Mouse (Mus musculus): ENCODE data around the gene Apopt1.

DNA sequence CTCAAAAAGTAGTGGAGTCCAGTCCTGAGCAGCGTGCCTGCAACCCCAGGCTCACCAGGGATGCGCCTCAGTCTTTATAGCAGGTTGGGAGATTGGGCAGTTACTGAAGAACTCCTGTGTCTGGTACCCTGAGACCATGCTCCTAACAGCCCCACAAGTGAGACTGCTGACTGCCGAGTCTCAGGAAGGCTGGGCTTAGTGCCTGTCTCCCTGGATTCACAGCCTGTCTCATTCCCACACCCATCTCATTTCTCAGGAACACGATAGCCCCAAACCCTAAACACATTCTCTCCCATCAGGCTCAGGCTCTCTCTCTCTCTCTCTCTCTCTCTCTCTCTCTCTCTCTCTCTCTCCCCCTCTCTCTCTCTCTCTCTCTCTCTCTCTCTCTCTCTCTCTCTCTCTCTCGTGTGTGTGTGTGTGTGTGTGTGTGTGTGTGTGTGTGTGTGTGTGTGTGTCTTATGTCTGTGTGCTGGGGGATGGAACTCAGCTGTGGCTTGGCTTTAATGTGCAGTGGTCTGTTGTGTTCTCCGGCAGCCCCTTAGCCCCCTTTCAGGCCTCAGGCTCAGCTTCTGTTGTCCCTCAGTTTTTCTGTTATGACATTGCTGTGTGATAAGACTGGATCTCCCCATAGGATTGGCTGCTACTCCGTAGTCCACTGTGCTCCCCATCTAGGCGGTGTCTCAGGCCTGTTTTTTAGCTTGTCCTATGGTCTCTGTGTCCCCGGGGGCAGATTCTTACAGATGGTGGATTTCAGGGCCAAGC lies 56.9 kb downstream of the Apopt1 start:
- TF ChIP-seq CTCF (IDR thresholded peaks at IDR 0.05; ENCODE audit: low read depth), result no peak
- TF ChIP-seq EP300 (IDR thresholded peaks at IDR 0.05; ENCODE audit: low read depth), result no peak
